Mouse (Mus musculus) cerebellum, adult 9-10 months (tissue): ENCODE results near the gene Mbd6.
"Not testable (repeated sequence)": the region's sequence is repeated elsewhere in the genome, so short reads cannot be mapped to it uniquely, and the experiment has no call there.

ENCODE experiments used
- DNase-seq: peaks from one replicate; pipeline ENCODE4 v3.0.0; 2022

The Mbd6 gene

DNA sequence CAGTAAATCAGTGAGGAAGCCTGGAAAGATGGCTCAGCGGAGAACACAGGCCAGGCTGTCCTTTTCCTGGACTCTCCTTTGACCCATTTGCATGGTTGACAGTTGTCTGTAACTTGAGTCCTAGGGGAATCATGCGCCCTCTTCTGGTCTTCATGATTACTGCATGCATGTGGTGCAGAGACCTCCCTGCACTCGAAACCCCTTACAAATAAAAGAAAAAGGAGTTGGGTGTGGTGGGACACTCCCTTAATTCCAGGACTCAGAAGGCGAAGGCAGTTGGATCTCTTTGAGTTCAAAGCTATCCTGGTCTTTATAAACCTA, 23.5 kb upstream of the Mbd6 start:
- DNase-seq, result peak; percentile 92

DNA sequence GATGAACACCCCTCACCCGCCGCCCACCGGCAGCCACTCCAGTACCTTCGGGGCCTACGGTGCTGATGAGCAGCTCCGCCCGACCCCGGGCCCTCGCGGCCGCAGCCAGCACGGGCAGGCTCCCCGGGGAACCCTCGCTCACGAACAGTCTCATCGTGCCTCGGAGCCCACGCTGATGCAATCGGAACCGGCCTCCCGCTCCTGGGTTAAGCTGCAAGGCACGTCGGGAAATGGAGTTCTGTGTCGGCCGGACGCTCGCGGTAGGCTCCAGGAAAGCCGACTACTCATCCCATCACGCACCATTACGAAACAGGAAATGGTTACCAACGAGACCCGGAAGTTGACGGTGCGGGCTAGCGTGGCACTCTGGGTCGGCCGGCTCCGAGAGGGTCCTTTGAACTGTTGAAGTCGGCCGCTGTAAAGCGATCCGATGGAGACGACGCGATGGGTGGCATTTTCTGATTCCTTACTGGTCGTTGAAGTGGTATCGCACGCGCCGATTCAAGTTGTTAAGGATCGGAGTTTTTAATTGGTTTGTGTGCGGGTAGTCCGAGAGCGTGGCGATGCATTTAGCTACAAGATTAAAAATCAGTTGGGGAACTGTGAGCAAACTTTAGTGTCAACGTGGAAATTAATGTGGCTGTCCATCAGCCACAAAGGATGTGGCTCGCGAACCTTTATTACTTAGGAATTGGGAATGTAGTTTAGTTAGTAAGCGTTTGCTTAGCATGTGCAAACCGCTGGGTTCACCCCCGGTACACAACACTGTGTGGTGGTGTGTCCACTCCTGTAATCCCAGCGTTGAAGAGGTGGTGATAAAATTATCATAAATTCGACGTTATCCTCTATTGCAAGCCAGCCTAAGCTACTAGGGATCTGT, 22.9 kb upstream of the Mbd6 start, which contains the start of gene Mars:
Mars (minus strand) TSS at position 311 of the 880 bp plus-strand sequence.
- peak; percentile 95 for DNase-seq

- DNase-seq, result peak; percentile 53
Observed at GRCm38 (mm10) chr10:127310523-127311475, 22.0 kb upstream of the Mbd6 start.

GRCm38 (mm10) chr10:127309167-127309566, 20.3 kb upstream of the Mbd6 start:
- DNase-seq, result not testable (repeated sequence)

- DNase-seq, result no peak
Observed at GRCm38 (mm10) chr10:127303136-127303535, 14.3 kb upstream of the Mbd6 start.

- DNase-seq, result no peak
Observed at GRCm38 (mm10) chr10:127300361-127300760, 11.5 kb upstream of the Mbd6 start.

- no peak for DNase-seq
Observed at GRCm38 (mm10) chr10:127297015-127297871, 8.4 kb upstream of the Mbd6 start.

DNA sequence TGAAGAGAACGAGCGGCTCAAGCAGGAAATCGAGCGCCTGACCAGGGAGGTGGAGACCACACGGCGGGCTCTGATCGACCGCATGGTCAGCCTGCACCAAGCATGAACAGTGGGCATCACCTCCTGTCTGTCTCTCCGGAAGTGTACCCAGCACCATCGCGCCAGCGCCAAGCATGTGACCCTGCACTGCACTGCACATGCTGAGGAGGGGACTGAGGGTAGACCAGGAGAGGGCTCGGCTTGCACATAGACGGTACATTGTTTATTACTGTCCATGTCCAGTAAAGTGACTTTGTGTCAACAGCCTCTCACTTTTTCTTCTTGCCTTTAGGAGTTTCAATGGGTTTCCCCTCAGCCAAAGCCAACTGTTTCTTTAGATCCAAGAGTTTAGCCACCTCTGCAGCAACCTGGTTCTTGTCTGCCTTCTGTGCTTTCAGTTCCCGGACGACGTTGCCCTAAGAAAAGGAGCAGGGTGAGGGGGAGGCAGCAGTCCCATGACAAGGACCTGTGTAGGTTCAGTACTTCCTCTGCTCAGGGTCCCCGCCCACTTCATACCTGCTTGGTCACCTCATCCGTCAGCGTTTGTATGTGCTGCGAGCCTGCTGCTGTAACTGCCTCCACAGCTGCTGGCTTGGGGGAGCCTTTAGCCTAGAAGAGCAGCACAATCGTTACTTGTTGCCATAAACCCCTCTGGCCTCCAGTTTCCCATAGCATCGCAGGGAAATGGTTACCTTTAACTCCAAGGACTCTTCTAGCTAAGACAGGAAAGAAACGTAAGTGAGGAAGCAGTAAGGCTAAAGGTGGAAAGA, 7.4 kb upstream of the Mbd6 start:
- DNase-seq, result no peak

- no peak for DNase-seq
Observed at GRCm38 (mm10) chr10:127294895-127295510, 6.2 kb upstream of the Mbd6 start.

DNA sequence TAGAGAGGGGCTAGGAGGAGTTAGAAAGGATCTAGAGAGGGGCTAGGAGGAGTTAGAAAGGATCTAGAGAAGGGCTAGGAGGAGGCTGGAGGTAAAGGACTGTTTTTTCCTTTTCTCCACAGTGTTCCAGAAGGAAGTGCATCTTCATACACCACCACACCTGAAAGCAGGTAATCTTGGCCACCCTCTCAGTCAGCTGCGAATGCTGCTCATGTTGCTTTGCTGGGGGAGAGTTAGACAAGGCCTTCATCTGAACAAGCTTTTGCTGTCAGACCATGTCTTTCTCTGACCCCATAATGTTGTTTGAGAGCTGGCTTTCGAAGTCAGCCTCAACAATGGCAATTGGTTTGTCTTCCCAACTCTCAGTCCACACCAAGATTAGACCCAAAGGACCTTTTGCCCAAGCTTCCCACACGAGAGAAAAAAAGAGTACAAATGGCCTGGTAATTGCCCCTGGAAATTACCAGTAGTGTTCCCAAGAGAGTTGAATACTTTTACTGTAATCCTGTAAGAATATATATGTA, 4.8 kb upstream of the Mbd6 start:
- DNase-seq, result no peak

DNA sequence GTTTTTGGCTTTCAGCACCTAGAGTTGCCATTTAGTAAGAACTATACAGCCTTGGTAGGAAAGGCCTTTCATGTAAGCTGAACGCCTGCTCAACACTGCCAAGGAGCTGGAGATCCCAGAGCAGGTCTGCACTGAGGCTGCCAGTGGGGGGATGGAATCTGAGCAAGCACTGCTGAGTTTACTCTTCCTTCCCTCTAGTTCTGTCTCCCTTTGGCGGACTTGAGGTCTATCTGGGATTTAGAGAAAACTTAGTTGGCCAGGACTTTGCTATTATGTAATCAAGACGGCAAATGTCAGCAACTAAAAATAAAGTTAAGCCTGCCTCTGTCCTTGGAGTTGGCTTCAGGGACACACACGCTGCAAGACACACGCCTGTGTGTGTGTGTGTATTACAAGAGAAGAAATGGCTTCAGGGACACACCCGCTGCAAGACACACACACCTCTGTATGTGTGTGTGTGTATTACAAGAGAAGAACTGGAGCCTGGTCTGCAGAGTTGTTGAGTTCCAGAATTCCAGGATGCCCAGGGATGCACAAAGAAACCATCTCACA, 4.2 kb upstream of the Mbd6 start:
- no peak for DNase-seq

DNA sequence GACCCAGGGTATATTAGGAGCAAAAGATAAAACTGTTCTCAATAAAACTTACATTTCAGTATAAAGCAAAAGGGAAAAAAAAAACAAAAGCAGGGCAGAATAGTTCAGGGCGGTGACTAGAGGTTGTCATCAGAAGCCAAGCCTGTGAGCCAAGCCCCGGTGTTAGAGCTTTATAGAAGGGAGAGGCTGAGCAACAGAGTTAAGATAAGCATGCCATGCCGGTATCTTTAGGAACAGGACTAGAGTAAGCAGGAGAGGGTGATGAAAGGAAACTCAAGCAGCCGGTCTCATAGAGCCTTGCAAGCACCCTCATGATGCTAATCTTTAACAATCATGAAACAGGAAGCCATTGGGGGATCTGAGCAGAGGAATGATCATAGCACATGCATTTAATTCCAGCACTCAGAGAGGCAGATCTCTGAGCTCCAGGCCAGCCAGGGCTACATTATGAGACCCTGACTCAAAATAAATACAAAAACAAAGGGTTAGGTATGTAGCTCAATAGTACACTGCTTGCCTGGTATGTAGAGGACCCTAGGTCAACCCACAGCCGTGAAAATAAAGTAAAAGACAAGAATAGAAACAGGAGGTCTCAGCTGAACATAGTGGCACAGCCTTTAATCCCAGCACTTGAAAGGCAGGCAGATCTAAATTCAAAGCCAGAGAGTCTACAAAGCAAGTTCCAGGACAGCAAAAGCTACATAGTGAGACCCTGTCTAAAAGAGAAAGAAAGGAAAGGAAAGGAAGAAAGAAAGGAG, 3.2 kb upstream of the Mbd6 start:
- no peak for DNase-seq

GRCm38 (mm10) chr10:127290930-127291880, 2.4 kb upstream of the Mbd6 start:
- DNase-seq, result peak; percentile 82

- DNase-seq, result peak; percentile 100
Observed at GRCm38 (mm10) chr10:127290307-127290929, 1.6 kb upstream of the Mbd6 start.

DNA sequence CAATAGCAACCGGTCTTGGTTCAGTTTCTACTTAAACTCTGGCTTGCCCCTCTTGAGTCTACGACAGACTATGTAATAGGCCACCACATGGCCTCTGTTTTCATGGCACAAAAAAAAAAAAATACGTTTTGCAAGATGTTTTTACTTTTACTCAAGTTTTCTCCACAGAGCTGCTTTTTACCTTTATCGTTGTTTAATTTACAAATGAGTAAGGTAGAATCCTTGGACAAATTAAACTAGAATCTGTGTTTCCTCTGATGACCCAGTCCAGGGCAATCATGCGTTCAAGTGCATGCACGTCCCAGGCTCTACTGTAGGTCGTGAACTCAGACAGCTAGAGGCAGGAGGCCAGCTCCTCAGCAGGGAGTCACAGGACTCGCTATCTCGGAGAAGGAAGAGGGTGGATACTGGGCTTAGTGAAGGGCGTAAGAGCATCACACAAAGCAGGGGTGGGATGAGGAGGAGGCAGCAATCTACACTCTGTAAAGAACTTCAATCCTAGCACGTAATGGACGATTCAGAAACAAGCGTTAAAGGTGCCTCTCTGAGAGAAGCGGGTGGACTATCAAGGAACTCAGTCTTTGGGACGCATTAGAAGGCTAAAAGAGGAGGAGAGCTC, 864 bp upstream of the Mbd6 start:
- DNase-seq, result peak; percentile 90

- peak; percentile 66 for DNase-seq
Observed at GRCm38 (mm10) chr10:127288328-127288799, 454 bp downstream of the Mbd6 start.

GRCm38 (mm10) chr10:127287936-127288293, 903 bp downstream of the Mbd6 start:
- DNase-seq, result peak; percentile 72
